Mouse (Mus musculus) ovary, postnatal 14 days (tissue): ENCODE measurements around the gene Nrxn3.

Experiments used
- DNase-seq: peaks from one replicate; pipeline ENCODE4 v3.0.0; 2022; ENCODE audit warnings: low spot score

Nrxn3 gene

GRCm38 (mm10) chr12:88722691-88723070 lies at the start of gene Nrxn3:
TSS of gene Nrxn3 (plus strand) at chr12:88722876.
- DNase-seq = no peak

- no peak for DNase-seq
Measured at GRCm38 (mm10) chr12:88704159-88704846, 18.4 kb upstream of the Nrxn3 start.

- DNase-seq = no peak
Measured at GRCm38 (mm10) chr12:88705959-88706358, 16.7 kb upstream of the Nrxn3 start.

DNA sequence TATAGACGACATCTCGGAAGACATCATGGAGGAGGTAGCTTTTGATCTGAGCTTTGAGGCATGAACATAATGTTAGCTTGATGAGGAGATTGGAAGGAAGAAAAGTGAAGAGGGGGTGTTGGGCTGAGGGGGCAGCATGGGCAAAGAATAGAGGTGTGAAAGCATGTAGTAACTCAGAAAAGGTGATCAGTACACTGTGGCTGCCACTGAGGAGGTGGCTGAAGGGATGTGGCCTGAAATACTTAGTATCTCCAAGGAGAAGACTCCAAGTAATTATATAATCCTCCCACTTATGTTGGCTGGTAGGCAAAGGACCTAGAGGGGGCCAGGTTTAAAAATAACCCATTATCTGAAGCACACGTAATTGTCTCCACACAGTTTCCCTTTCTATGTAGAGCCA lies 14.9 kb upstream of the Nrxn3 start:
- no peak for DNase-seq

GRCm38 (mm10) chr12:88709223-88709622 lies 13.5 kb upstream of the Nrxn3 start:
- DNase-seq = peak; percentile 39

DNA sequence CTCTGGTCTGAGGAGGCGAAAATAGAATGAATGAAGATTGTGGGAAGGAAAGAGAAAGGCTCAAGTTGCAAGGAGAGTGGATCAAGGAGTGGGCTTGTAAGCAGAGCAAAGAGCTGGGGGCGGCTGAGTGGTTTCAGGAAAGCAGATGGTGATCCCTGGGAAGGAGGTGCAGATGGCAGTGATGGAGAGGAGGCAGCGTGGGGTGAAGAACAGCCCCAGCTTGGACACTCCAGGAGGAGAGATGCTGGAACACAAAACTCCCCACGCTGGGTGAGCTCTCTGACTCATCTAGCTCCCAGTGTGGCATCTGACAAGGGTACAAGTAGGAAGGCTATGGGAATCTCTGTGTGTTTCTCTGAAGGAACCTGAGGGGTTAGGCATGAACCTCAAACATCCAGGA lies 9.2 kb upstream of the Nrxn3 start:
- DNase-seq = no peak

- no peak for DNase-seq
Measured at GRCm38 (mm10) chr12:88722031-88722690, 515 bp upstream of the Nrxn3 start.

DNA sequence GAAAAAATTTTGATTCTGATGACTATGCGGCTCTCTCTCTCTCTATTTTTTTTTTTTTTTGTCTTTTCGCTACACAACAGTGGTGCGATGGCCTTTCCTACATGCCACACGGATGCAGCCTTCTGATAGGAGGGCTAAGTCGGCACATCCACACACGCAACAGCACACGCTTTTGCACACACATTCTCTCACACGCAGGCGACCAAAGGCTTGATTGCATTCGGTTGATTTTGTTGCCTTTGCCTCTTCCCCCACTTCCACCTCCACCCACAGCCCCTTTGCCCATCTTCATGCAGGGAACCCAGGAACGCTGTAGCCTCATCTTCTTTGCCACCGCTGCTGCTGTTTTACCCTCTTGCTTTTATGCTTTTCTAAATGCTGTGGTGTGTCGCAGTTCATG lies 3.6 kb downstream of the Nrxn3 start:
- no peak for DNase-seq

DNA sequence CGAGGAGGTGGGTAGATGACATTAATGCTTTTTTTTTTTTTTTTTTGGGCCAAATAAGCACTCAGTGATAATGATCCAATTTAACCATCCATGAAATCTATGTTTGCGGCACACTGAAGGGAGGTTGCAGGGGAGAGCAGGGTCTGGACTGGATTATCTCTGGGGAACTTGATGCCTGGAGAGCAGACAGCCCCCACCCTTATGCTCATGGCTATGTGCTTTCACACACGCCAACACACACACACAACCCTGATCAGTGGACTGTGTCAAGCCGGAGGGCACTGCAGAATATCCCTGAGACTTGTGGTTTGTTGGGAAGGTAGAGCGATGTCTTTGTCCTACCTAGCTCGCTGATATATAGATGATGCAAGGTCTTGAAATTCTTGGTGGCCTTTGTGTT lies 4.1 kb downstream of the Nrxn3 start:
- no peak for DNase-seq

DNA sequence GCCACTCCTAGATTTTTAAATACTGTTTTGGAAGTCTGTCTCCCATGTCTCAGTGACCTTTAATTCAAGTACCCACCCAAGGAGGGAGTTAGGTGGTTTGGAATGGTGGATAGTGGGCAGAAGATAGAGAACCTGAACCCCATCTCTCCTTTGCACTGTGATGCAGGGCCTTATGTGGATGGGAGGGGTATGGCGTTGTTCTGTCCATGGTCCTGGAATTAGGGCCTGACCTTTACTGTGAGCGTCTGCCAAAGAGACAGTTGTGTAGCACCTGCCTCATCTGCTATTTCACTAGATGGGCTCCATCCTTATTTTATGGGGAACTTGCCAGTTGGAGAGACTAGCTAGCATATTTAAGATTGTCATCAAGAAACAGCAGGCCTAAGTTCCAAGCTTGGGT lies 8.0 kb downstream of the Nrxn3 start:
- no peak for DNase-seq

GRCm38 (mm10) chr12:88735045-88735444 lies 12.4 kb downstream of the Nrxn3 start:
- DNase-seq = no peak

GRCm38 (mm10) chr12:88737081-88737480 lies 14.4 kb downstream of the Nrxn3 start:
- no peak for DNase-seq

- no peak for DNase-seq
Measured at GRCm38 (mm10) chr12:88738616-88739015, 15.9 kb downstream of the Nrxn3 start.

DNA sequence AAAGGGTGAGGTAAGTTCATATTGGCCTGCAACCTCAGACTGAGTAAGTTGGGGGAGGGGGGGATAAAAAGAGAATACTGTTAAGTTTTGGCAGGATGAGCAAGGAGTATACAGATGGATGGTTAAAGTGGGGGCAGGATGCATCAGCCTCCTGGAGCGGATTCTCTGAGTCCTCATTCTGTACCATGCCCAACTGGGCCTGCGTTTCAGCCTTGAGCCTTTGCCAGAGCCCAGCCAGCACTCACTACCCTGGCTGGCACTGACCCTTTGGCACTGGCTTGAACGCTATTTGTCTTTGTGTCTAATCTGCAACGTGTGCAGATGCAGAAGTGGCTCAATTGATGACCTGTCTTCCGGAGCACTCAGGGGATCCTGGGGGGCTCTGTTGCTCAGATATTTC lies 24.1 kb downstream of the Nrxn3 start:
- no peak for DNase-seq

DNA sequence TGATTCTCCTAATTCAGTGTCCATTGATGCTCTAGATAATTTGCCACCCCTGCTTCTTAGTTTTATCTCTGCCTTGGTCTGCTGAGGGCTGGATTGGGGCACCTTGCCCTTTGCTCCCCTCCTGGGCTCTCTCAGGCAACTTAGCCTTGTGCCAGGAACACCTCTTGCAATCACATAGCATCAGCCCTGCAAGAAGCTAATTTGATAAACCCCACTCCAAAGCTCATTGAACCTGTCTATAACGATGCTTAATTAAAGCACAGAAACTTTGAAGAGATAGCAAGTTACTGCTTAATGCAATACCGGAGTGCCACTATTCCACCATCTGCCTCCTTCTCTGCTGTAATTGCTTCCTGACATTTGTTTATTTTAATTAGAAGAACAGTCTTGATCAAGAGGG lies 42.1 kb downstream of the Nrxn3 start:
- DNase-seq = no peak

DNA sequence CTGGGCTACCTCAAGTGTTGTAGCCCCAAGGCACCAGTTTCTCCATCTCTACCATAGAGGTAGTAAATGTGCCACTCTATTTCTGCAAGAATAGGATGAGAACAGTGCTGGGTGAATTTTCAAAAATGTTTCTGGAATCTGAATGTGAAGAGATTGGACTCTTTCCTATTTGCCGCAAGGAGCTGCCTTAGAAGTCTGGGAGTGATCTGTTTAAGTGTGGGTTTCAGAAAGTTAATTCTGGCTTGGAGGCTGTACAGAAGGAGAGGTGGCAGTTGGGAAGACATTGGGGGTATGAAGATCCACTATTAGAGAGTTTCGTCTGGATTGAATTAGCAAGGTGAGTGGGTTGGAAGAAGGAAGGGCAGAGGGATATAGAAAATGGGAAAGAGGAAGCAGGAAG lies 52.0 kb downstream of the Nrxn3 start:
- no peak for DNase-seq

DNA sequence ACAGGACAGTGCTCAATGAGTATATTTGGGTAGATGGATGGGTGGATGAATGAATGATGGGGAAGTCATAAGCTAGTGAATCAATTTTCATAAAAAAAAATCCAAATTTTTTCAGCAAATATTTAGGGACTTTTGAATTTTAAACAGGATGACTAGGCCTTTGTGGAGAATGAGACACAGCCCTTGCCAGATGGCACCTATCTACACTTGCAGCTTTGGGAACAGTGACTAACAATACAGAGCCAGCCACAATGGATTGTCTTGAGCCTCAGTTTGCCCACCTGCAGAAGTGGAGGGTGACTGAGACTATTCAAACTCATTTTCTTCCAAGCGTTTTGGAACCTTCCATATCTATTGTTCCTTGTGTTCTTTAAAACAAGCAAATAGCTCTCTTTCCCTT lies 55.4 kb downstream of the Nrxn3 start:
- DNase-seq = no peak

GRCm38 (mm10) chr12:88784199-88785147 lies 61.8 kb downstream of the Nrxn3 start:
- DNase-seq = no peak

DNA sequence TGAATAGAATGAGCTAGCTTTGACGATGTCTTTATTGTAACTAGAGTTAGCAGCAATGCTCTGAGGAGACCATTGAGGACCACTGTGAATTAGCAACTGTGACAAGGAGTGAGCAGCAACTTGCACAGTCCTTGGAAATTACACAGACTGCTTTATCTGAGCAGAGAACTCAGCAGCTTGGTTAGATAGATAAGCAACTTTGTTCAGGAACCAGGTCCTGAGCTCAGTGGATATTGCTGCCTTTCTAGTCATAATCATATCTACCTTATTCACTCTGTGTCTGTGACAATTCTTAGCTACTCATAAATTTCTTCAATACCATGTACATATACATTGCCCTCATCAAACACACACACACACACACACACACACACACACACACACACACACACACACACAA lies 70.6 kb downstream of the Nrxn3 start:
- DNase-seq = no peak

GRCm38 (mm10) chr12:88800990-88801655 lies 78.4 kb downstream of the Nrxn3 start:
- no peak for DNase-seq

- no peak for DNase-seq
Measured at GRCm38 (mm10) chr12:88801656-88802007, 79.0 kb downstream of the Nrxn3 start.

- DNase-seq = no peak
Measured at GRCm38 (mm10) chr12:88808947-88809346, 86.3 kb downstream of the Nrxn3 start.
